Mouse (Mus musculus) E14TG2a.4 (cell line): ENCODE measurements around the gene Hsf5.

Experiments used
- CTCF ChIP-seq: conservative IDR thresholded peaks from 2 replicates; pipeline ENCODE4 v1.5.1; 2014; ENCODE audit warnings: low read length
- NANOG ChIP-seq: IDR thresholded peaks from 2 replicates; pipeline ENCODE4 v1.6.1; 2014; ENCODE audit warnings: borderline replicate concordance, low read length, mixed read lengths

DNA sequence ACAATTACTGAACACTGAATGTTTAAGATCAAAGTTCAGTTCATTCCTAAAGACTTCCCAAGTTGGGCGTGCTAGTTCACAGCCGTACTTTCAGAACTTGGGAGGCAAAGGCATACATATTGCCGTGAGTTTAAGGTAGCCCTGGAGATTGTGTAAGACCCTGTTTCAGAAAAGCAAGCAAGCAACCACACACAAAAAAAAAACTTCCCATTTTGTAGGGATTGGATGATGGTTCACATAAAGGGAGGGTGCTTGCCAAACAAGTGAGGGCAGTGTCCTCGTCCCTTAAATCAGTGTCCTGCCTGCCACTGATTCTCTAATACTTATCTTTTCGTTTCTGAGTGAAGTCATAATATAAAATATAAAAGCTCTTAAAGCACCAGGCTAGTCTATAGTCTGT, 37.7 kb downstream of the Hsf5 start:
- no peak for TF ChIP-seq CTCF
- TF ChIP-seq NANOG = no peak
